Mouse (Mus musculus): ENCODE measurements around the gene Tubb1. TPM values are rescaled to one million over a fixed set of nuclear protein-coding genes. Genes with fewer than 3 reads are reported as not detected.

The Tubb1 gene
- polyA plus RNA-seq, 1 experiment: 0.07 TPM

DNA sequence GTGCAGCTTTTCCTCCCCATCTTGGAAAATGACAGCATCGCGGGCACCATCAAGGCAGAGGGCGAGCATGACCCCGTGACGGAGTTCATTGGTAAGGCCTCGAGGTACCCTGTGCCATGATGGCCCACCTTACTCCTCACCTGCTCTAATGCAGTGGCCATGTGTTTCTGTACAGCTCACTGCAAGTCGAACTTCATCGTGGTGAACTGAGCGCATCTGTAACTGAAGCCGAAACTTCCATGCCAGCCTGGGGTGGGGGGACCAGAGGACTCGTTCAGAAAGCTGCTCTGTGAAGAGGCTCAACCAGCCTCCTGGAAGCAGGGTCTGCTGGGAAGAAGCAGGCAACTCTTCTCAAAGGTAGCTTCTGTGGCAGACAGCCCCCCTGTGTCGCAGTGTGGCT lies 23.6 kb upstream of the Tubb1 start:
- H3K4me1 ChIP-seq (ENCODE audit: control insufficient read depth, insufficient read depth, low read length): no peaks in the 10 kb centered on the region
- no peak overlapping the region for H3K4me3 ChIP-seq (replicated peaks; ENCODE audit: insufficient read depth, low read depth, low read length)
- no peak overlapping the region for H3K27ac ChIP-seq (ENCODE audit: insufficient read depth, low read length)
- 93% methylated on average over 12 of the region's 12 CpGs for WGBS
- no peaks in the 10 kb centered on the region for H3K27me3 ChIP-seq (ENCODE audit: control insufficient read depth, insufficient read depth, low read length)
- TF ChIP-seq CTCF (IDR thresholded peaks at IDR 0.05; ENCODE audit: borderline replicate concordance, insufficient read depth, low read depth, low read length) (no peak), POLR2A (IDR thresholded peaks at IDR 0.05; ENCODE audit: borderline replicate concordance, insufficient read depth, low read length) (no peak)
- DNase-seq: no peak

DNA sequence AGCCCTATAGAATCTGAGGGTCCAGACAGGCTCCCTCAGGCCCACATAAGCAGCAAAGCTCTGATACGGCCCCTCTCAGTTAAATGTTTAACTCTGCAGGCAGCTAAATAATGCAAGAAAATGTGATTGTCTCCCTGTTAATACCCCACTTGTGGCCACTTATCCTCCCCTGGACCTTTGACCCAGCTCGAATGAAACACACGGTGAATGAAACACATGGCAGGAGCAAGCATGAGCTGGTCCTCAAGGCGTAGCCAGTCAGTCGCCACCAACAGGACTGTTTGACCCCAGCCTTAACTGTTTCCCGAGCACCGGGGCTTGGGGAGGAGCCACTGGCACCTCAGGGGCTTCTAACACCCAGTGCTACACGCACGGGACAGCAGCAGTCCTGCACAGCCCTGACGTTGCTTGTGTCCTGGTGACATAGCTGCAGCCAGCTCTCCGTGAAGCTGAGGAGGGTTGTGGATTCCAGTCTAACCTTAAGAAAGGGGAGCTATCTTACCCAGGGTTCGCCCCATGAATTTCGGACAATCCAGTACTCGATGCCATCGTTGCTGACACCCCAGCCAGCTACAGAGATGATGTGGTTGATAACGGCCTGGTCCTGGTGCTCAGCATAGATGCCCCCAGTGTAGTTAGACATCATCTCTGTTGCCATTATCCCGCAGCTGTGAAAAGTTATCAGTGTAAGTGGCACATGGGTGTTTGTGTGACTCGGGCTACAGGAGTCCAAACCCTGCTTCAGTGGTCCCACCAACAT lies 22.2 kb upstream of the Tubb1 start:
- DNase-seq: no peak
- no peak for TF ChIP-seq POLR2A (IDR thresholded peaks at IDR 0.05; ENCODE audit: borderline replicate concordance, insufficient read depth, low read length)
- no peak for TF ChIP-seq CTCF (IDR thresholded peaks at IDR 0.05; ENCODE audit: borderline replicate concordance, insufficient read depth, low read depth, low read length)
- H3K4me3 ChIP-seq (replicated peaks; ENCODE audit: insufficient read depth, low read depth, low read length): no peak overlapping the region
- H3K27ac ChIP-seq (ENCODE audit: insufficient read depth, low read length): no peak overlapping the region
- WGBS: 82% methylated on average over 18 of the region's 18 CpGs
- H3K4me1 ChIP-seq (ENCODE audit: control insufficient read depth, insufficient read depth, low read length): no peaks in the 10 kb centered on the region
- H3K27me3 ChIP-seq (ENCODE audit: control insufficient read depth, insufficient read depth, low read length): no peaks in the 10 kb centered on the region

DNA sequence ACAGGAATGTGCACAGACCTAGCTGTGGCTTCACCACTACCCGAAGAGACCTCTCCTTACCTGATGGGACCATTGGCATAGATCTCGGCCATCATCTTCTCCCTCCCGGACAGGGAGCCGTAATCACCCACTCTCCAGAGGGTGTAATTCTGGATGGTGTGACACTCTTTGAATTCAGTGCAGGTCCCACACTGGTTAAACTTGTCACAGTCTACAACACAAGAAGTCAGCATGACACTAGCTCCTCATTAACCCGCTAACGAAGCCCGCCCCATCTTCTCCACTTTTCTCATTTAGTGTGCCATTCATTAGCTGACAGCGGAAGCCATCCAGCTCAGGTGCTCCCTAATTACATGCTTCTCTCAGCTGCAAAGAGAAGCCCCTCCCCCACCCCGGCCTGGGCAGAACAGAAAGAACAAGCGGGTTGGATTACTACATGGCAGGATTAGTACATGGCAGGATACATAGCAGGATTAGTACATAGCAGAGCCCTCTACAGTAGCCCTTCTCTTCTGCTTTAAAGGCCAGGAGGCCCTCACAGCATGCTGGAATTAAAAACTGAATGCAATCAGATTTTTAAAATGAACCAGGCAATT lies 21.4 kb upstream of the Tubb1 start:
- no peaks in the 10 kb centered on the region for H3K27me3 ChIP-seq (ENCODE audit: control insufficient read depth, insufficient read depth, low read length)
- DNase-seq: no peak
- TF ChIP-seq POLR2A (IDR thresholded peaks at IDR 0.05; ENCODE audit: borderline replicate concordance, insufficient read depth, low read length) (no peak), CTCF (IDR thresholded peaks at IDR 0.05; ENCODE audit: borderline replicate concordance, insufficient read depth, low read depth, low read length) (no peak)
- 84% methylated on average over 10 of the region's 10 CpGs for WGBS
- no peaks in the 10 kb centered on the region for H3K4me1 ChIP-seq (ENCODE audit: control insufficient read depth, insufficient read depth, low read length)
- H3K4me3 ChIP-seq (replicated peaks; ENCODE audit: insufficient read depth, low read depth, low read length): no peak overlapping the region
- H3K27ac ChIP-seq (ENCODE audit: insufficient read depth, low read length): no peak overlapping the region

DNA sequence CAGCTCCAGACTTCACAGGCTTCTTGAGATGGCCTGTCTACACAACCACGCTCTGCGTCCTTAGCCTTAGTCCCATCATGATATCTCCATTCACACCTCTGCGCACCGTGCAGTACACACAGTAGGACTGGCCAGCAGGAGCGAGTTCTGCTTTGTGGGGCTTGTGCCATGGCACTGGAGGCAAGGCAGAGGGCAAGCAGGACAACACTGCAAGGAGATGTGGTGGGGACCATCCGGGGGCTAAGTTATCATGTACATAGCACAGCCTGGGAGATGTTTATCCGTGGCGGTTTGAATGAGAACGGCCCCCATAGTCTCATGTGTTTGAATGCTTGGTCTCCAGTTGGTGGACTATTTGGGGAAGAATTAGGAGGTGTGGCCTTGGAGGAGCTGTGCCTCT lies 15.6 kb upstream of the Tubb1 start:
- Histone ChIP-seq H3K27ac (ENCODE audit: insufficient read depth, low read length) (no peak overlapping the region), H3K4me1 (ENCODE audit: control insufficient read depth, insufficient read depth, low read length) (no peaks in the 10 kb centered on the region; the same call in 1 of the 2 replicates), H3K4me3 (replicated peaks; ENCODE audit: insufficient read depth, low read depth, low read length) (no peak overlapping the region), H3K27me3 (ENCODE audit: control insufficient read depth, insufficient read depth, low read length) (no peaks in the 10 kb centered on the region)
- TF ChIP-seq POLR2A (IDR thresholded peaks at IDR 0.05; ENCODE audit: borderline replicate concordance, insufficient read depth, low read length) (no peak), CTCF (IDR thresholded peaks at IDR 0.05; ENCODE audit: borderline replicate concordance, insufficient read depth, low read depth, low read length) (no peak)
- no peak for DNase-seq
- 95% methylated on average over 9 of the region's 9 CpGs for WGBS

DNA sequence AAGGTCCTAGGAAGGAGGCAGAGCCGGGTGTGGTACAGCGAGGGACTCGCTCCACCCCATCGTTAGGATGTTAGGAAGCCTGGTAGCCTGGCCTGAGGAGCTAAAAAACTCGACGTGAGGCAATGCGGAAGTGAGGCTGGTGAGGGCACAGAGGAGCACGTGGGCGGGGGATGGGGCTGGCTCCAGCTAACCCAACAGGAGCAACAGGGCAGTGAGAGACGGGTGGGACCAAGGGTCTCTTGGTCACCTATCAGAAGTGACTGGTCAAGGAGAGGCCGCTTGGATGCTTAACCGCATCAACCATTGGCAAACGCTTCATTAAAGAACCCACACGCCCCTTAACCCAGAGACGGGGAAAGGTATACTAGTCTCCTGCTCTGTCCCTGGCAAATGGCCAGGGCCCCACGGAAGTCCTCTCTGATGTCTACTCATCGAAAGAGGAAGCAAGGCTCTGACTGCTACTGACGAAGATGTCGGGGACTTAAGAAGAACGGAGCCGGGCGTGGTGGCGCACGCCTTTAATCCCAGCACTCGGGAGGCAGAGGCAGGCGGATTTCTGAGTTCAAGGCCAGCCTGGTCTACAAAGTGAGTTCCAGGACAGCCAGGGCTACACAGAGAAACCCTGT lies 14.3 kb upstream of the Tubb1 start:
- TF ChIP-seq POLR2A (IDR thresholded peaks at IDR 0.05; ENCODE audit: borderline replicate concordance, insufficient read depth, low read length) (no peak), CTCF (IDR thresholded peaks at IDR 0.05; ENCODE audit: borderline replicate concordance, insufficient read depth, low read depth, low read length) (no peak)
- H3K27ac ChIP-seq (ENCODE audit: insufficient read depth, low read length): no peak overlapping the region
- no peaks in the 10 kb centered on the region for H3K27me3 ChIP-seq (ENCODE audit: control insufficient read depth, insufficient read depth, low read length)
- DNase-seq: no peak
- 92% methylated on average over 25 of the region's 26 CpGs for WGBS
- H3K4me1 ChIP-seq (ENCODE audit: control insufficient read depth, insufficient read depth, low read length): no peaks in the 10 kb centered on the region; the same call in 1 of the 2 replicates
- no peak overlapping the region for H3K4me3 ChIP-seq (replicated peaks; ENCODE audit: insufficient read depth, low read depth, low read length)

DNA sequence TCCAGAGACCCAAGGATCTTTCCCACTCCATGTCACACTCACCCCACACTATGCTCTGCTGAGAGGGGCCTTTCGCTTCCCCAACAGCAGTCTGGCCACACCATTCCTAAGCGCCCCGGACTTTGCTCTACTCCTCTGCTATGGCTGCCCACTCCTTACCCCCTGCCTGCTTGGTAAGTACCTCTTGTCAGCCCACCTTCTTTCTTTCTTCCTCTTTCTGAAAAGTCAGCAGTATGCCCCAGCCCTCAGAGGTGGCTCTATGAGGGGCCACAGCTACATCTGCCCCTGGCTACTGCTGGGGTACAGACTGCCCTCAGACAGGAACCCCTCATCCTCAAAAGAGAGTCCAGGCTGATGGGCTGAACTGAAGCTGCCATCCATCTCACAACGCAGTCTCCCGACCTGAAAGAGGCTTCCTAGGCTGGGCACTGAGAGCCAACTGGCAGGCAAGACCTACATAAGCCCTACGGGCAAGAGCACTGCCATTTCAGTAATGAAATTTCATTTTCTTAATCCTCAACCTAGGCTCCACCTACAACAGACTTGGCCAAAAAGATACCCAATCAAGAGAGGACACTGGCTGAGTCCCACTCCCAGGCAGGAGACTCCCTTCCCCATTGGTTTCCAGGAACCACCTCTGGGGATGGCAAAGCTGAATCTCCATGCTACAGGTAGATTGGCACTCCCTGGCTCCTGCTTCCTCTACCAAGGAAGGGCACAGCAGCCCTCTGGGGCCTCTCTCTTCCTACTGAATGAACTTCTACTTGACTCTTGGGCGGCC lies 13.4 kb upstream of the Tubb1 start:
- no peak overlapping the region for H3K27ac ChIP-seq (ENCODE audit: insufficient read depth, low read length)
- TF ChIP-seq POLR2A (IDR thresholded peaks at IDR 0.05; ENCODE audit: borderline replicate concordance, insufficient read depth, low read length): no peak
- no peak for TF ChIP-seq CTCF (IDR thresholded peaks at IDR 0.05; ENCODE audit: borderline replicate concordance, insufficient read depth, low read depth, low read length)
- 92% methylated on average over 7 of the region's 7 CpGs for WGBS
- H3K4me1 ChIP-seq (ENCODE audit: control insufficient read depth, insufficient read depth, low read length): no peaks in the 10 kb centered on the region; the same call in 1 of the 2 replicates
- no peaks in the 10 kb centered on the region for H3K27me3 ChIP-seq (ENCODE audit: control insufficient read depth, insufficient read depth, low read length)
- DNase-seq: no peak
- H3K4me3 ChIP-seq (replicated peaks; ENCODE audit: insufficient read depth, low read depth, low read length): no peak overlapping the region

DNA sequence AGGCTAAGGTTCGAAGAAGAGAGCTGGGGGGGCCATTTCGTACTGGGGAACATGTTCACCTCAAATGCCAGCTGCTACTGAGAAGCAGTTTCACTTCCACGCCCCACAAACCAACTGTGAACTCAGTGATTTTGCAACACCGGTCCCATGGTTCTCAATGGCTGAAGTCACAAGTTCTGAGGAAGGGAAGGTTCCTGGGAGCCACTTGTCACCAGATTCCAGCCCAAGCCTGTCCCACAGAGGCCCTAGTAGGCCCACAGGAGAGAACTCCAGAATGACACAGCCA lies 12.9 kb upstream of the Tubb1 start:
- H3K4me3 ChIP-seq (replicated peaks; ENCODE audit: insufficient read depth, low read depth, low read length): no peak overlapping the region
- DNase-seq: no peak
- no peak overlapping the region for H3K27ac ChIP-seq (ENCODE audit: insufficient read depth, low read length)
- no peaks in the 10 kb centered on the region; the same call in 1 of the 2 replicates for H3K4me1 ChIP-seq (ENCODE audit: control insufficient read depth, insufficient read depth, low read length)
- 96% methylated on average over 4 of the region's 4 CpGs for WGBS
- no peaks in the 10 kb centered on the region for H3K27me3 ChIP-seq (ENCODE audit: control insufficient read depth, insufficient read depth, low read length)
- TF ChIP-seq POLR2A (IDR thresholded peaks at IDR 0.05; ENCODE audit: borderline replicate concordance, insufficient read depth, low read length): no peak
- no peak for TF ChIP-seq CTCF (IDR thresholded peaks at IDR 0.05; ENCODE audit: borderline replicate concordance, insufficient read depth, low read depth, low read length)
